Mouse (Mus musculus) lung, embryonic 15.5 days (tissue): Measurements from ENCODE around the gene Slamf1. TPM values are rescaled to one million over a fixed set of nuclear protein-coding genes. Genes with fewer than 3 reads are reported as not detected.

ENCODE experiments used
- polyA plus RNA-seq: library from polyadenylated mRNA; unstranded; fragments of >200 nt; fragmentation: Nextera tagmentation; extraction: Ambion mirVana; gene quantifications from 2 replicates; pipeline ENCODE4 v1.2.1, GENCODE M21; 2015

The Slamf1 gene
- polyA plus RNA-seq, 1 experiment from 2014 or later = 0.59 TPM

Other genes starting within 250 kb of the Slamf1 start
- not detected in 2 replicates for gene Itln1, start 231.8 kb upstream of the Slamf1 start, polyA plus RNA-seq
- 0.43 and 0.57 TPM in 2 replicates for gene Cd244a, start 207.9 kb upstream of the Slamf1 start, polyA plus RNA-seq
- gene Ly9, start 159.7 kb upstream of the Slamf1 start, polyA plus RNA-seq = 0.36 and 0.86 TPM in 2 replicates
- 0.19 and 0.29 TPM in 2 replicates for gene Slamf7, start 114.1 kb upstream of the Slamf1 start, polyA plus RNA-seq
- 2.9 and 5.1 TPM in 2 replicates for gene Cd48, start 85.1 kb upstream of the Slamf1 start, polyA plus RNA-seq
- 1.7 and 2.1 TPM in 2 replicates for gene Cd84, start 72.6 kb downstream of the Slamf1 start, polyA plus RNA-seq
- not detected in 2 replicates for gene Gm10521, start 128.5 kb downstream of the Slamf1 start, polyA plus RNA-seq
- gene Slamf6, start 150.4 kb downstream of the Slamf1 start, polyA plus RNA-seq = 0.81 and 2.9 TPM in 2 replicates